Comparison of ENCODE assay signal across 21 mouse cellular contexts in the genomic region with DNA sequence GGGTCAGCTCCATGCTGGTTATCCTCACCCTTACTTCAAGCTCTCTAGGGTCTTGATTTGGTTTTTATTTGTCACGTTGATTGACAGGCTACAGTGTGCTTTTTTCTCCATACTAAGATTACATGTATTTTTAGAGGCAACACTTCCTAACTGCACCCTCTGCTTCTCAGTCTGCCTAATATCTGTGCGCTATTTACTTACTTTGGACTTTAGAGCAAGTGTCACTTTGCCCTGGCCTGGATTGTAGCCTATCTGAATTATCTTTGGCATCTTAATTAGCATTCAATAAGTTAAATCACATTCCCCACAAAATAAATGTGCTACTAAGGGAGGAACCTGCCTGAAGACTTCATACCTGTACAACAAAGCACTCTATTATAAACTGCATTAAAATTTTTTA. TPM values are rescaled to one million over a fixed set of nuclear protein-coding genes. Genes with fewer than 3 reads are reported as not detected.
"Had no signal": no experiment of that assay in that cellular context is flagged by ENCODE, and none has a peak within 500 bp of the region (broad histone marks: within the 10 kb centered on the region; RNA-seq: fewer than 3 reads in every experiment).

No protein-coding gene starts in this region.

- H3K9me3 ChIP-seq: midbrain, embryonic 10.5 days; midbrain, embryonic 12.5 days; neural tube, embryonic 13.5 days; neural tube, embryonic 15.5 days had no signal

- H3K4me2 ChIP-seq: lung, embryonic 14.5 days; midbrain, embryonic 12.5 days; neural tube, embryonic 13.5 days; neural tube, embryonic 15.5 days had no signal

- H3K4me1 ChIP-seq: midbrain, embryonic 10.5 days; midbrain, embryonic 12.5 days; neural tube, embryonic 13.5 days; neural tube, embryonic 15.5 days had no signal

- H3K9ac ChIP-seq: lung, embryonic 14.5 days; midbrain, embryonic 12.5 days; neural tube, embryonic 13.5 days; neural tube, embryonic 15.5 days had no signal

- H3K27me3 ChIP-seq: midbrain, embryonic 12.5 days; neural tube, embryonic 13.5 days; neural tube, embryonic 15.5 days had no signal

- DNase-seq: lung, adult 18-20 months; lung, embryonic 14.5 days; lung, postnatal 10 days; lung, postnatal 4 days; midbrain, embryonic 14.5 days; right cerebral cortex, postnatal 14 days; spleen, adult 18-20 months; thymus, adult 18-20 months; thymus, postnatal 25 days; thymus, postnatal 4 days had no signal

- H3K36me3 ChIP-seq: midbrain, embryonic 10.5 days; midbrain, embryonic 12.5 days; neural tube, embryonic 13.5 days; neural tube, embryonic 15.5 days had no signal

- H3K4me3 ChIP-seq: midbrain, embryonic 10.5 days; midbrain, embryonic 12.5 days; myocyte; neural tube, embryonic 13.5 days; neural tube, embryonic 15.5 days had no signal

- ATAC-seq: midbrain, embryonic 16.5 days had no signal

- H3K27ac ChIP-seq: midbrain, embryonic 10.5 days; midbrain, embryonic 12.5 days; neural tube, embryonic 13.5 days; neural tube, embryonic 15.5 days had no signal

RNA-seq across cellular contexts. Expression of gene Nmur2, which starts 24.3 kb away (rescaled TPM):
- total RNA-seq: megakaryocyte, adult 5-6 weeks; megakaryocyte-erythroid progenitor cell, adult 5-6 weeks had no signal
- polyA plus RNA-seq: liver, embryonic 16.5 days; lung, embryonic 14.5 days; lung, embryonic 16.5 days; midbrain, embryonic 10.5 days; myocyte; neural tube, embryonic 11.5 days had no signal
